Mouse (Mus musculus) liver, adult (tissue): ENCODE data around the gene Fhit.

Experiments used
- GATA4 ChIP-seq: IDR thresholded peaks from 2 replicates; pipeline ENCODE4 v1.6.1; 2014; ENCODE audit warnings: mild to moderate bottlenecking, low read length; ENCODE audit not compliant: insufficient replicate concordance

Gene Fhit

DNA sequence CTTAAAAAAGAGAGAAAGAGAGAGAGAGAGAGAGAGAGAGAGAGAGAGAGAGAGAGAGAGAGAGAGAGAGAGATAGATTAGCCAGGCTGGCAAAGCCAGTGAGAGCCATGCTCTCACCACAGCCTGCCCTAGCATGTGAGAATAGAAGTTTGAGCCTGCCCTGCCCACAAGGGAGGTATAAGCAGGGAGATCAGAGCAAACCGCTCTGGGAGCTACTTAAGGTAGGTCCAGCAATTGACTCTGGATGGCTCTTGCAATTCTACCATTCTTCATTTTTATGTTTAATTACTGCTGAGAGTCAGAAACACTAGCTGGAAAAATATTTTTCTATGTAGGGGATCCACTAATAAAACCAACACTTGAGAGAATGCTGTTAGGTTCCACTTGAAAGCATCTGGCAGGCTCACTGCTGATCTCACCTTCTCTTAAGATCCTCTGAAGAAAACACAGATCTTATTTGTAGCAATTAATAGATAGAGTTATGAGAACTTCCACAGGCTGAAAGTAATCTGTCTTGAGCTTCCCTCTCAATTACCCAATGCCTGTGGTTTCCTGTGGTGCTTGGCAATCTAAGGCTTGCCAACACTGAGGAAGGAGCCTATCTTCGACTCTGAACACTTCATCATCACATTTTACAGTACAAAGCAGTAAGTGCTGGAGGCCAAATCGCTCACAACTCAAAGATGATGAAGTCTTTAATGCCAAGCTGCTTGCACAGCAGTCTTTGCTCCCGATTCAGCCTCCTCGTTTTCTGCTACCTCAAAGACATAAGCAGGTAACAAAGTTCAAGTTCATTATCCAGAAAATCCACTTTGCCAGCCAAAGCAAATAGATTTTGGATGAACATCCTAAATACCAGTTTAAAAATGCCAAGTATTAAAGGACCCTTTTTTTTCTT is 793.8 kb downstream of the Fhit start:
- TF ChIP-seq GATA4: no peak

DNA sequence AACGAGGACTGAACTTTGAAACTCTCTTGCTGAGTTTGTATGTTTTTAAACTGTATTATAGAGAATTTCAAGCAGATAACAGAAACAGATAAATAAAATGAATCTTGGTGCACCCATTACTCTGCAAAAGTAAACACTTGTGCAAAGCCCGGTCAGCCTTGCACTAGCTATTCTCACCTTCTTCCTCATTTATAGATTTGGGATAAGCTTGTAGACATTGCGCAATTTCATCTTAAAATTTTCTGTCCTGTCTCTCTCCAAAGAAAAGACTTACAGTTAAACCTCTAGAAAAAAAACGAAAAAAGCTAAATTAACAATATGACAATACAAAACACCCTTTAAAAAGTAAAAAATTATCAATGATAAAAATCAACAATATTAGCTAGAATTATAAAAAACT is 795.0 kb downstream of the Fhit start:
- TF ChIP-seq GATA4: no peak

DNA sequence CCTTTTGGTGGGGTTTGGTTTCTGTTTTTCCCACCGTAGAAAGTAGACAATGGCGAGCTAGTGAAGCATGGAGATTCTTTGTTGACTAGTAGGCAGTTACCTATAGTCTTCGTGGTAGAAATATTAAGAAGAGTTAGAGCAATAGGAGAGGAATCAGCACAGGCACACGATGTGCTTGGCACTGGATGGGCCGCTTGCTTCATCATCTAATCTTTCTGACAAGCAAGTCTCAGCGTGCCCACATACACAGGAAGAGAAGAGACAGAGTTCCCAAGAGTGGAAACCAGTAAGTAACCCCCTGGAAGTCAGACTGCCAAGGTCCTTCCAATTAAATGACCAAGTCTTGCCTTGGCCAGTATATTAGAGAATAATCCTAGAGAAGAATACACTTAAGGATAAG is 797.6 kb downstream of the Fhit start:
- no peak for TF ChIP-seq GATA4

DNA sequence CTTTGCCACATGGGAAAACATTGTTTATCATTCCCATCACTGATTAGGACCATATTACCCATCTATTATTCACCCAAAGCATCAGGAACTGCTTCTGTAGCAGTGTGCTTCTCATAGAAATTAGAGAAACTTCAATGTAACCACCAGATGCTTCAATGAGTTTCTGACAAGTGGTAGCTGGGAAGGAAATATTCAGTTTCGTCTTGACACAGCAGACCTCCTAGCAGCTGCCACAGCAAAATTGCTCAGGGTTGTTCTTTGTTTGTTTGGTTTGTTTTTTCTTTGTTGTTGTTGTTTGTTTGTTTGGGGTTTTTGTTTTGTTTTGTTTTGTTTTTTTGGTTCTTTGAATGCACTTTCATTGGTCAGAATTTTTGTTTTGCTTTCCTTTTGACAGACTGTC is 798.5 kb downstream of the Fhit start:
- TF ChIP-seq GATA4: no peak

DNA sequence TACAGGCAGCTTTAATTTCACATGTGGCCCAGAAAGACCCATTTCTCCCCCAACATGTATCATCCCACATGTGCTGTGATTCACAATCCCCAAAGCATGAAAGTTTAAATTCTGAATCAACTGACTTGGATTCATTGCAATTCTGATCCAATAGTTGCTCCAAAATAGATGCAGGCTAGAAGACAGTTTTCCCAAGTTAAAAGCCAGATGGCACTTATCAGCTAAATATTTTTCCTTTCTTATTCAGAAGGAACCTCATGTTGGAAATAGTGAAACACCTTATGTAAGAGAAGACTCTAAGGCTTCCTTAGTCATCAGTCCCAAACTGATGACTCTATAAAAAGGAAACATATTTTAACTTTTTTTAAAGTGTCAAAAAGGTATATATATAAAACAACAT is 815.9 kb downstream of the Fhit start:
- no peak for TF ChIP-seq GATA4

DNA sequence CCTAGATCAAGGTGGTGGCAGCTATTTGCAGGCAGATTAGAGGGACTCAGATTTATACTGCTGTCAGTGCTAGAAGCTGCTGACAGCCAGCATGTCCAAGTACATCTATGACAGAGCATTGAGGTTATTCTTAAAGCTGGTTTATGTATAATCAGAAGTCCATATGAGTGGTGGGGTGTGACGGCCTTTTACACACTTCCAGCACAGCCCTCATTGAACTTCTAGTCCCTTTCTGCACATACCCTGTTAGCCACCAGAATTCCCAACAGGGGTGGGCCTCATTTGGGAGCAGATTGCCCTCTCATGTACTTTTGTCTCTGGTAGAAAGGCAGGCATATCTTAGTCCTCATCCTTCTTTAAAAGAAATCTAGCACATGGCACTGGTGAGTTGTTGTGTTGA is 817.8 kb downstream of the Fhit start:
- TF ChIP-seq GATA4: no peak

DNA sequence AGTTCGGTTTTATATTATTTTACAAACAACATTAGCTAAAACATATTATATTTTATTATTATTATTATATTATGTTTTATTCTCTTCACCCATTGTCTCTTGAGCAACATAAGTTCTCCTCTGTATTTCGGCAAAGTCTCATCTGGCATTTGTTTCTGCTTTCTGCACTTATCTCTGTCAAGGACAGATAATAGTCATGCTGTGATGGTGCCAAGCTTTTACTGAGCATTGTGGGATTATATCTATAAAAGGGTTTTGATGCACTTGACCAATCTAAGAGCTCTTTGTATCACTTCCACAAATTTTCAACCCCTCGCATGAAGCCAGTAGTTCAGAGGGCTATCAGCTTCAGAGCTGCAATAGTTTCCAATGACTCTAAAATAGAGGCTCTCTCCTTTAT is 845.1 kb downstream of the Fhit start:
- TF ChIP-seq GATA4: no peak

DNA sequence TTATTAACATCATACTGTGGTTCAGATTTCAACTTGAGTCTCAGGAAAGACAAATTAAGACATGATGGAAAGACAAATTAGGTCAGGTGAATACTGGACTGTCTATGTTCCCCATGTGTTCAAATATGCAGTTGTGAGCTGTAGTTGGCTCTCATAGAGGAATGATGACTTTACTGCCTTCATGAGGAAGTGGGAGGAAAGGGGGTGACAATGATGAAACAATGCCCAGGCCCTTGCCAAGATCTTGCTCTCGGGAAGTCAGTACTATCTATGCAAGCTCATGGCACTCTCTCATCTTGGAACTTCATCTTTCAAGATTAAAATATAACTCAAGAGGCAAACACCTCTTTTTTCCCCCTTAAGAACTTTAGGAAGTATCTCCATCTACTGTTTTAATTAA is 849.6 kb downstream of the Fhit start:
- no peak for TF ChIP-seq GATA4

DNA sequence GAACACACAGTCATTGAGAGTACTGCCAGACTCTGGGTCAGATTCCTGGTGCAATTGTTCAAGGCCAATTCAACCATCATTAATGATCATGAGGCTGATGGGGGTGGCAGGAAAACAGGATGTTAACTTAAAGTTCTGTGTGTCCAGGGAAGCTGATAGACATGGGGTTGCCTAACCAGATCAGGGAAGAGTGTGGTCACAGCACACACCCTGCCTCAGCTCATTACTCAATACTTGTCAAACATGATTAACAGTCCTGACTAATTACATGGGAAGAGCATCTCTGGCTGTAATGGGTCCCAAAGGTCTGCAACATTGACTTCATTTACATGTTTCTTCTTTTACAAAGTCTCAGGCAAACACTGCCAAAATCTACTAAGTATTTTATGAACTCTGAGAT is 856.5 kb downstream of the Fhit start:
- TF ChIP-seq GATA4: no peak

DNA sequence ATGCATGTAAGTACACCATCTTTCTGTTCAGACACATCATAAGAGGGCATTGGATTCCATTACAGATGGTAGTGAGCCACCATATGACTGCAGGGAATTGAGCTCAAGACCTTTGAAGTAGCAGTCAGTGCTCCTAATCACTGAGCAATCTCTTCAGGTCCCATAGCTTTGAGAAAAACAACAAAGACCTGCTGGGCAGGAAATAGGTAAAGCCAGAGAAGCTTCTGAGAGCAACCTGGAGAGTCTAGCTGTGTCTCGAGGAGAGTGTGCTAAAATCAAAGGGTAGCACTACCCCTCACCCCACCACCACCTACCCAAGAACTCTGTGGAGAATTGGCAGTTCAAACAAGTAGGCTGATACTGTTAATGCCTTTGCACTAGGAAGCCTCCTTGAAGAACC is 860.3 kb downstream of the Fhit start:
- no peak for TF ChIP-seq GATA4

DNA sequence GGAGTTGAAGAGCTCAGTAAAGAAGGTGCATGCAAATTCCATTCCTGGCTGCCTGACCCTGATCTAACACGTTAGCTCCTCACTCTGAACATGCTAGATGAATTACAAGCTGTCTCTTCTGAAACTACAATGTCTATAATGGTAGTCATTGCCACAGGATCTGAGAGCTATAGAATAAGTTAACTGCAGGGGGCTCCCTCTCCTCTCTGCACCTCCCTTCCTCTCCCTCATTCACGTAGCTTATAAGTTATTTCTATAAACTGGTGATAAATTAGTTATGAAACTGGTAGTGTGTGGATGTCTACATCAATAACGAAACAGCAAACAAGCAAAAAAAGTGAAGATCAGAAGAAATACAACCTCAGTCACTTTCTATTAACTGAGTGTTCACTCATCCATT is 860.9 kb downstream of the Fhit start:
- TF ChIP-seq GATA4: no peak

DNA sequence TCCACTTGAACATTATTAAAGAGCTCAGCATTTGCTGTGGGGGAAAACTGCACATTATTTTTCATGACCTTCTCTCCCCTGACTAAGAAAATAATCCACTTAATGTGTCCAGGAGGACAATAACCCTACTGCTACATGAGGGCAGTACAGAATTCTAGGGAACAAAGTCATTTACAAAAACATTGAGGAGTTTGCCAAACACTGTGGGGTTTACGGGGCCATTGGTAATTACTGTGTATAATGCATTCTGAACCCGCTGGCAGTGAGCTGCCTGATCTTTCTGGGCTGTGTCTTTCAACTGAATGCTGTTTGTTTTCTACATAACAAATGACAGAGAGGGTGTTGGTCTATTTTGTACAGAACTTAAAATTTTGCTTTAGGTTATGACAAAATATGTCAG is 862.8 kb downstream of the Fhit start:
- no peak for TF ChIP-seq GATA4

DNA sequence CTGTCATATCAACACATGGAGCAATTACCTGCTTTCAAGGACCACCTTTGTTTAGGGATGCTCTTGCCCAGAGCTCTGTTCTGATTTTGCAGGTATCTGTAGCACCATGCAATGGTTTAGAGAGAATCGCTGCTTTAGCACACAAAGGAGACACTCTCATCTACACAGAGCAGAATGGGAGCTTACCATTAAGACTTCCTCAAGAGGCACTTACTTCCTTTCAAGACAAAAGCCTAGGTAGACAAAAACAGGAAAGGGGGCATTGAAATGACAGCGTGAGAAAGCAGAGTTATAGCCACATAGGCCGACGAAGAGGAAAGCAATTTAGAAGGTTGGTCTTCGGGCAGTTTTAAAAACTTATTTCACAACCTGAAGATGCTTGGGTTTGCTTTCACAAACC is 872.8 kb downstream of the Fhit start:
- no peak for TF ChIP-seq GATA4

DNA sequence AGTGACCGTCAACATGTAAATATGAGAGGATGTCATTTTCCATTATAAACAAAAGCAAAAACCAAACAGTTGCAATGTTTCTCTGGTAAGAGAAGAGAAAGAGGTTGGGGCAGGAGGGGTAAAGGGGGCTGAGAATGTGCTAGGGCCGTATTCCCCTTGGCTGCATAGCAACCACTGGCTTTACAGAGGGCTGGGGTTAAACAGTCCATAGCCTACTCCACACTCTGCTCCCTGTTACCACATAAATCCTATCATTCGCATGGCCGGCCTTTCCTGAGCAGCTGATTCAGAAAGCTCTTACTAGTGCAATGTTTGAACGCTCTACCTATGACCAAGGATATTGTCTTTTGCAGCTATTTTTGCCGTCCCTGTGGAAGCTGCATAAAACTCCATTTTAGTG is 875.8 kb downstream of the Fhit start:
- TF ChIP-seq GATA4: no peak

DNA sequence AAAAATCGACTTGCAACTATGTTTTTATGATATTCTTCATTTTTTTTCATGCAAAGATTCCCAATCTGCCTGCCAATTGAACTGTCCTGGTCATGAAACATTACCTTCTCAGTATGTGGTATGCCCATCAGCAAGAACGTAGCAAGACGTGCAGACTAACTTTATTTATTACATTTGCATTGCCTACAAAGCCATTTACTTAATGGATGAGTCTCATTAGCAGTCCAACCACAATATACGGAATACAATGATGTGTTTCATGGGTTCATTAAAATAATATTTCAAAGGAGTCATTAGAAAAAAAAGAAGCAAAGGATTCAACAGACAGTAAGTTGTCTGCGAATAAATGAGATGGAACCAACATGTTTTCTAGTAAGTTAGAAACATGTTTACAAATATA is 933.1 kb downstream of the Fhit start:
- TF ChIP-seq GATA4: no peak

DNA sequence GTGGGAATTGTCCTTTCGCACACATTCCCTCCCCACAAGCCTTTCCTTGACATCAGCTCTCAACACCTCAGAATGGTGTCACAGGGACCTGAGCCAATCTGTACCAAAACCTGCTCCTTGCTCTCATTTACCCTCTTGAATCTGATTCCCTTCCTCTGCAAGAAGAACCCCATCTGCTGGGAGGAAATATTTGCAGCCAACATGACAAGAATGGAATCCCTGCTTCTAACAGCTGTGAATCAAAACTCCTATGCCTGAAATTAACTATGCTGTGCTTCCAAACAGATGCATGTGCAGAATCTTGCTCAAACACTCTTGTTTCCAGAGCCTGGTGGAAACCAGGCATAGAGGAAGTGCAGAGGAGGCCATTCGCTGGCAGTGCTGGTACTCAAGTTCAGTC is 940.0 kb downstream of the Fhit start:
- TF ChIP-seq GATA4: no peak

DNA sequence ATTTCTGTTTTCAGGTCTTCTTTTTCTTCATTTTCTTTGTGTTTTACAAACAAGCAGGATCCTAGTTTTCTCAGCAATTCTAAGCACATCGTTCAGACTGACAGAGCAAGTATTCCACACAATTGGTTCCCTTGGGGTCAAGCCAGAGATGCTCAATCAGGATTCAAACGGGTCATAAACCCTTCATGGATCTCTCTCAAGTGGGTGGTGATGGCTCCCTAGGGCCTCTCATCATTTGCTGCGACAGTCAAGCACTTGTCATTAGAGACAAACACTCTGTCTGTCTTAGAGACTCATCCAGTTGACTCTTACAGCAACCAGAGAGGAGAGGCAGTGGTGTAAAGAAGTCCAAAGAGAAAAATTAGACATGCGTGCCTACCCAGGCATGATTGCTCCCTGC is 948.6 kb downstream of the Fhit start:
- no peak for TF ChIP-seq GATA4
